Mouse (Mus musculus) brain, embryonic 14.5 days (tissue): ENCODE results near the gene Sprr2a1.
"Not testable (repeated sequence)": the region's sequence is repeated elsewhere in the genome, so short reads cannot be mapped to it uniquely, and the experiment has no call there.

Source experiments
- CTCF ChIP-seq: fragments of 200-500 bp; IDR thresholded peaks from 2 replicates; pipeline ENCODE4 v1.5.1; 2012; ENCODE audit warnings: inconsistent platforms, mild to moderate bottlenecking, moderate library complexity, borderline replicate concordance; ENCODE audit not compliant: insufficient read depth, insufficient read length; ENCODE audit errors: extremely low read depth
- POLR2A ChIP-seq: fragments of 200-500 bp; IDR thresholded peaks from 2 replicates; pipeline ENCODE4 v1.6.1; 2012; ENCODE audit warnings: mild to moderate bottlenecking, inconsistent platforms, borderline replicate concordance; ENCODE audit not compliant: poor library complexity, insufficient read depth, insufficient read length, severe bottlenecking; ENCODE audit errors: extremely low read depth

GRCm38 (mm10) chr3:92213651-92214050 is 1.9 kb upstream of the Sprr2a1 start:
- not testable (repeated sequence) for TF ChIP-seq CTCF, POLR2A
